Mouse (Mus musculus): ENCODE data around the gene Aldh5a1. TPM values are rescaled to one million over a fixed set of nuclear protein-coding genes. Genes with fewer than 3 reads are reported as not detected.

The Aldh5a1 gene
- total RNA-seq, 2 experiments from 2014 or later = 18.2 to 20.5 TPM

DNA sequence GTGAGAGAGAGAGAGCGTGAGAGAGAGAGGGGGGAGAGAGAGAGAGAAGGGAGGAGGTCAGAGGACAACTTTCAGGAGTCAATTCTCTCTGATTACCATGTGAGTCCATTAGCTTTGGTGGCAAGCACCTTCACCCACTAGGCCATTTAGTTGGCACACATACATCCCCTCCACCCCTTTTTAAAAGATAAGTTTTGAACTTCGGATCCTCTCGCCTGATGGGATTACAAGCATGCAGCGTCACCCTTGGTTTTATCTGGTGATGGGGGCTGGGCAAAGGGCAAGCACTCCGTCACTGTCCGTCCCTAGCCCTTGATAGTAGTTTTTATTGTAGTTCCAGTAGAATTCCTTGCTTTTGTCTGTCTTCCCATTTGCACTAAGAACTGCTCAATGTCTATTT, 57.3 kb downstream of the Aldh5a1 start:
- DNase-seq = no peak
- intact Hi-C loops (cut with DNase I) = no loop called here

- no peak for DNase-seq
- intact Hi-C loops (cut with DNase I) = no loop called here
Measured at GRCm38 (mm10) chr13:24879359-24880040, 58.0 kb downstream of the Aldh5a1 start.

GRCm38 (mm10) chr13:24868233-24868632, 69.2 kb downstream of the Aldh5a1 start:
- DNase-seq = no peak
- intact Hi-C loops (cut with DNase I) = no loop called here

DNA sequence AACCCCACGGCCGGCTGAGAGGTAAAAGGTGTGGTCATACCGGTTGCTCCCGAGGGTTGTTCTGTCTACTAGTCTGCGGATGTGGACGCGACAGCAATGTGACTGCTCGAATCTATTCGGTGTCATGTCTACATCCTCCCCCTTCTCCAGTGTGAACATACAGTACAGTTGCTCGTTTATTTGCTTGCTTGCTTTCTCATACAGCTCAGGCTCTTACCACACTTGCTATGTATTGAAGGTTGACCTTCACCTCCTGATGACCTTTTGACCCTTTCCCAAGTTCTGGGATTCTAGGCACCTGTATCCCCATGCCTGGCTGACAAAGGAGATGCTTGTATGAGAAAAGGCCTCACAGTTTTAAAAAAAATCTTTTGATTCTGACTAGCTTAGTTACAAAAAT, 69.7 kb downstream of the Aldh5a1 start:
- DNase-seq = no peak
- intact Hi-C loops (cut with DNase I) = no loop called here

GRCm38 (mm10) chr13:24866430-24867402, 70.7 kb downstream of the Aldh5a1 start:
- DNase-seq = no peak
- intact Hi-C loops (cut with DNase I) = no loop called here

- DNase-seq = peak; percentile 27 to 55
- intact Hi-C loops (cut with DNase I) = no loop called here
Measured at GRCm38 (mm10) chr13:24862520-24862919, 74.9 kb downstream of the Aldh5a1 start.

GRCm38 (mm10) chr13:24862021-24862420, 75.4 kb downstream of the Aldh5a1 start:
- intact Hi-C loops (cut with DNase I) = no loop called here
- DNase-seq = peak in 1 of 2 experiments; percentile 9

DNA sequence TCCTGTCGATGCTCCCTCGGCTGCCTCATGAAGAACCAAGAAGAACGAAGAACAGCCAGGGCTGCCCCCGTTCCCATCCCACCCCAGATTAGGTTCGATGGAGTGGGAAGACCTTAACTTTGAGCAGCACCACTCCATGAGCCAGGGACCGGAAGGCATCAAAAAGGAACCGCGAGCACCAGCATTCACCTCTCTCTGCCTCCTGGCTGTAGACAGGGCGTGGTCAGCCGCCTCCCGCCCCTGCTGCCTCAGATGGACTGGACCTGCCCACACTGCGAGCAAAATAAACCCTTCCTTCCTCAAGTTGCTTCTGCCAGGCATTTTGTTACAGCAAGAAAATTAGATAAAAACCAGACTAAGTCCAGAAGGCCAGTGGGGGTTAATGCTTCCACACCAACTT, 76.4 kb downstream of the Aldh5a1 start:
- intact Hi-C loops (cut with DNase I) = no loop called here
- DNase-seq = no peak

DNA sequence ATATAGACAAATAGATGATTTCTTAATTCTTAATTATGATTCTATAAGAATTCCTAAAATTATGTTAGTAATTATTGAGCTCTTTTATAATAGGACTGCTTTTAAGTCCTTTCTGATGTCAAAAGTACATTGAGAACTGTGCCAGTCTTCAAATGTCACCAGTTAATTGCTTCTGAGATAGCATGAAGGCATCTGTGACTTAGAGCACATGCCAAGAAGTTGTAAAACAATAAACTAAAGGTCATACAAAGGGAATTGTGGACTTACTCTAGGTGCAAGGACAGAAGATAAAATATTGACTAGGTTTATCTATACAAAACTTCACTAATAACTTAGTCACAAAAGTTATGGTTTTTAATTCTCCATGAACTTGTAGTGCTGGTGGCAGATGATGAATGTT, 78.3 kb downstream of the Aldh5a1 start:
- intact Hi-C loops (cut with DNase I) = no loop called here
- DNase-seq = no peak

Other genes starting within 250 kb of the Aldh5a1 start
- not detected for gene Armh2, start 196.4 kb downstream of the Aldh5a1 start, total RNA-seq (2021)
- gene Gmnn, start 175.7 kb downstream of the Aldh5a1 start, total RNA-seq (2021) = 10 to 100 TPM; 32.6 to 34.4 TPM
- gene BC005537, start 136.0 kb downstream of the Aldh5a1 start, total RNA-seq (2021) = 100 to 1,000 TPM; 138 to 142 TPM
- gene Acot13, start 106.1 kb downstream of the Aldh5a1 start, total RNA-seq (2021) = 100 to 1,000 TPM; 322 to 329 TPM
- 10 to 100 TPM; 15.2 TPM for gene Tdp2, start 106.0 kb downstream of the Aldh5a1 start, total RNA-seq (2021)
- not detected for gene D130043K22Rik, start 92.5 kb downstream of the Aldh5a1 start, total RNA-seq (2021)
- 1 to 10 TPM; 1.2 to 1.5 TPM for gene Gpld1, start 5.5 kb upstream of the Aldh5a1 start, total RNA-seq (2021)
- 10 to 100 TPM; 42.3 to 51.0 TPM for gene Mrs2, start 82.7 kb upstream of the Aldh5a1 start, total RNA-seq (2021)
- under 1 TPM in 1 of 2 experiments, not detected in 1; 0.26 TPM for gene Dcdc2a, start 118.3 kb upstream of the Aldh5a1 start, total RNA-seq (2021)

Measured in heart, postnatal 14 days (tissue).